Mouse (Mus musculus): ENCODE measurements at regions not wholly inside any gene's neighbourhood (a gene's known extent, or its start where the extent isn't known, plus 50 kb on each side); places are given as distances from the start of the nearest gene placed in this dataset.

- TF ChIP-seq CTCF (IDR thresholded peaks at IDR 0.05; ENCODE audit: control insufficient read depth, insufficient read depth, low read length) (no peak), POLR2A (IDR thresholded peaks at IDR 0.05; ENCODE audit: borderline replicate concordance, control insufficient read depth, low read depth, low read length) (no peak)
Measured at GRCm38 (mm10) chr14:31957211-31957638, 71.6 kb upstream of the Galnt15 start.
